Mouse (Mus musculus): ENCODE data around the gene Egln3. TPM values are rescaled to one million over a fixed set of nuclear protein-coding genes. Genes with fewer than 3 reads are reported as not detected.
A peak's percentile ranks its signal among the peaks of the same experiment; 100 is the strongest.

Egln3 gene
- polyA plus RNA-seq, 1 experiment from 2014 or later, result 5.6 TPM

DNA sequence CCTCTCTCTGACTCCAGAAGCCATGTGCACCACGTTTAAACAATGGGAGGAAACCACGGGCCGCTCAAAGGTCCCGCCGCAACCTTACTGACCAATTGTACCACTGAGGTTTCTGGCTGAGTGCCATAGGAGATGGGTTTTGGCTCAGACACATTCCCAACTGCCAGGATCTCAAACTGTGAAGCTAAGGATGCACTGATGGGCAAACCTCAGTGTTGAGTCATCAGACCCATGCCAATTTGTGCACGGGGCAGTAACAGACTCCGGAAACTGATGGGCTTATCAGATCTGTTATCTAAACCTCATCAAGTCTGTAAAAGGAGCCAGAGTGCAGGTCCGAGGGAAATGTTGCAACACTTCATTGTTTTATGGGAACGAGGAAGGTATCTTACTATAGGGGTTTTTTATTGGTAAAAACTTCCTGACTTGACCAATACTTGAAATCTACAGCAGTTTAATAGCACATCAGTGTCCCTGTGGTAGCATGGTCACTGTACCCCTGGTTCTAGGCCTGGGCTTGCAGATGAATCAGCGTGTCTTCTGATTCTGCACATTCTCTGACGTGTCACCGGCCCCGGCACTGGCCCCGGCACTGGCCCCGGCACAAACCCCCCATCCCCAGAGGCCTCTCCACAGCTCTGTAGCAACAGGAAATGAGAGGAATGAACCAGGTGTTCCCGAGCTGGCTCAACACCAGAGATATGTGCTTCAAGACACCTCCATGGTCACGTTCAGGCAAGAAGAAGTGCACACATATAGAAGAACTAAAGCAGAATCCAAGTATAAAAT lies 15.7 kb downstream of the Egln3 start:
- Histone ChIP-seq H3K36me3 (ENCODE audit: control insufficient read depth, insufficient read depth, low read length) (no peaks in the 10 kb centered on the region), H3K4me2 (ENCODE audit: low read length) (no peak overlapping the region), H3K27me3 (ENCODE audit: control insufficient read depth, insufficient read depth, low read length) (no peaks in the 10 kb centered on the region; the same call in 1 of the 2 replicates), H3K9ac (replicated peaks; ENCODE audit: low read length) (no peak overlapping the region), H3K4me1 (ENCODE audit: control insufficient read depth, insufficient read depth, low read length) (peaks cover 19% of the 10 kb centered on the region), H3K27ac (replicated peaks; ENCODE audit: low read depth, low read length) (no peak overlapping the region), H3K9me3 (ENCODE audit: control insufficient read depth, low read length) (no peaks in the 10 kb centered on the region), H3K4me3 (replicated peaks; ENCODE audit: low read depth, low read length) (no peak overlapping the region)
- WGBS, result 85% methylated on average over 17 of the region's 17 CpGs
- no peak for ATAC-seq (ENCODE audit: low FRiP score, low TSS enrichment)
- DNase-seq, result no peak

- no peaks in the 10 kb centered on the region for H3K9me3 ChIP-seq (ENCODE audit: control insufficient read depth, low read length)
- H3K36me3 ChIP-seq (ENCODE audit: control insufficient read depth, insufficient read depth, low read length), result no peaks in the 10 kb centered on the region
- peaks cover 13% of the 10 kb centered on the region for H3K4me1 ChIP-seq (ENCODE audit: control insufficient read depth, insufficient read depth, low read length)
- H3K27ac ChIP-seq (replicated peaks; ENCODE audit: low read depth, low read length), result no peak overlapping the region
- DNase-seq (no peak), ATAC-seq (ENCODE audit: low FRiP score, low TSS enrichment) (no peak)
- no peak overlapping the region for H3K4me2 ChIP-seq (ENCODE audit: low read length)
- H3K4me3 ChIP-seq (replicated peaks; ENCODE audit: low read depth, low read length), result no peak overlapping the region
- 48% methylated on average over 14 of the region's 14 CpGs for WGBS
- no peak overlapping the region for H3K9ac ChIP-seq (replicated peaks; ENCODE audit: low read length)
- H3K27me3 ChIP-seq (ENCODE audit: control insufficient read depth, insufficient read depth, low read length), result no peaks in the 10 kb centered on the region; the same call in 1 of the 2 replicates
These were observed 16.6 kb downstream of the Egln3 start for GRCm38 (mm10) chr12:54186926-54187623.

GRCm38 (mm10) chr12:54184264-54184663 lies 19.4 kb downstream of the Egln3 start:
- DNase-seq (no peak), ATAC-seq (ENCODE audit: low FRiP score, low TSS enrichment) (no peak)
- Histone ChIP-seq H3K27me3 (ENCODE audit: control insufficient read depth, insufficient read depth, low read length) (no peaks in the 10 kb centered on the region; the same call in 1 of the 2 replicates), H3K27ac (replicated peaks; ENCODE audit: low read depth, low read length) (no peak overlapping the region), H3K9ac (replicated peaks; ENCODE audit: low read length) (no peak overlapping the region), H3K4me1 (ENCODE audit: control insufficient read depth, insufficient read depth, low read length) (no peaks in the 10 kb centered on the region), H3K4me3 (replicated peaks; ENCODE audit: low read depth, low read length) (no peak overlapping the region), H3K4me2 (ENCODE audit: low read length) (no peak overlapping the region), H3K36me3 (ENCODE audit: control insufficient read depth, insufficient read depth, low read length) (no peaks in the 10 kb centered on the region), H3K9me3 (ENCODE audit: control insufficient read depth, low read length) (no peaks in the 10 kb centered on the region)
- WGBS, result 92% methylated on average over 7 of the region's 7 CpGs

DNA sequence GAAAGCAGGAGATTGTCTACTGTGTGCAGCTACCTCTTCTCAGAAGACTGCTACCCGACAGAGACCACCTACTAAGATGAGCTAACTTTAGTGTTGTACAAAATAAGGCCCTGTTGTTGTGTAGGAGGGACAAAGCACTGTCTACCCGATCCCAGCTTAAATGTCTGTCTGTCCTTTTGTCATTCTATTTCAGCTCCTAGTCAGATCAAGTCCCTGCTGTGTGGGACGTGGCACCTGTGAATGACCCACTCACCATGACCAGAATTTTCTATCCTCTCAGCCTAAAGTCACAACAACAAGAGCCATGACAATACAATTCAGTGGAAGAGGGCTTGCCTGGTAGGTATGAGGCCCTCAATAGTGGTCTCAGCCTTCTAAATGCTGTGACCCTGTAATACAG lies 25.3 kb downstream of the Egln3 start:
- Histone ChIP-seq H3K27me3 (ENCODE audit: control insufficient read depth, insufficient read depth, low read length) (no peaks in the 10 kb centered on the region), H3K4me1 (ENCODE audit: control insufficient read depth, insufficient read depth, low read length) (no peaks in the 10 kb centered on the region), H3K4me3 (replicated peaks; ENCODE audit: low read depth, low read length) (no peak overlapping the region), H3K9me3 (ENCODE audit: control insufficient read depth, low read length) (no peaks in the 10 kb centered on the region), H3K4me2 (ENCODE audit: low read length) (no peak overlapping the region), H3K27ac (replicated peaks; ENCODE audit: low read depth, low read length) (no peak overlapping the region), H3K36me3 (ENCODE audit: control insufficient read depth, insufficient read depth, low read length) (no peaks in the 10 kb centered on the region), H3K9ac (replicated peaks; ENCODE audit: low read length) (no peak overlapping the region)
- DNase-seq (no peak), ATAC-seq (ENCODE audit: low FRiP score, low TSS enrichment) (no peak)
- WGBS, result 39% methylated on average over 3 of the region's 3 CpGs

GRCm38 (mm10) chr12:54168786-54169185 lies 34.9 kb downstream of the Egln3 start:
- DNase-seq (no peak), ATAC-seq (ENCODE audit: low FRiP score, low TSS enrichment) (no peak)
- H3K9me3 ChIP-seq (ENCODE audit: control insufficient read depth, low read length), result no peaks in the 10 kb centered on the region
- H3K4me2 ChIP-seq (ENCODE audit: low read length), result no peak overlapping the region
- peaks cover 7% of the 10 kb centered on the region; the same call in 1 of the 2 replicates for H3K4me1 ChIP-seq (ENCODE audit: control insufficient read depth, insufficient read depth, low read length)
- H3K27me3 ChIP-seq (ENCODE audit: control insufficient read depth, insufficient read depth, low read length), result 0 out of 2 replicates have a peak, but pooled peaks cover 4% of the 10 kb centered on the region
- H3K27ac ChIP-seq (replicated peaks; ENCODE audit: low read depth, low read length), result no peak overlapping the region
- WGBS, result 74% methylated on average over 4 of the region's 4 CpGs
- H3K9ac ChIP-seq (replicated peaks; ENCODE audit: low read length), result no peak overlapping the region
- no peak overlapping the region for H3K4me3 ChIP-seq (replicated peaks; ENCODE audit: low read depth, low read length)
- no peaks in the 10 kb centered on the region for H3K36me3 ChIP-seq (ENCODE audit: control insufficient read depth, insufficient read depth, low read length)

DNA sequence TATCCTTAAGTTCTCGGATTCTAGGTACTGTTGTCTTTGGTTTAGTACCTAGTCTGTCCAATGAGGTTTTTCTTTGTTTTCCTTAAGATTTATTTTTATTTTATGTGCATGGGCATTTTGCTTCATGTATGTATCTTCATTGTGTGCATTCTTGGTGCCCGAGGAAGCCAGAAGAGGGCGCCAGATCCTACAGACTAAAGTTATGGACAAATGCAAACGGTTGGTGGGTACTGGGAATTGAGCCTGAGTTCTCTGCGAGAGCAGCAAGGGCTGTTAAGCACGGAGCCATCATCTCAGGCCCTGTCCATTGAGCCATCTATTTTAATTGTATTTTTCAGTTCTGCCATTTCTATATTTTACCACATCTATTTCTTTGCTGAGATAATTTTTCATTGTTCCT lies 35.9 kb downstream of the Egln3 start:
- no peak for DNase-seq
- H3K27ac ChIP-seq (replicated peaks; ENCODE audit: low read depth, low read length), result no peak overlapping the region
- H3K4me1 ChIP-seq (ENCODE audit: control insufficient read depth, insufficient read depth, low read length), result peaks cover 7% of the 10 kb centered on the region; the same call in 1 of the 2 replicates
- no peak overlapping the region for H3K4me3 ChIP-seq (replicated peaks; ENCODE audit: low read depth, low read length)
- H3K36me3 ChIP-seq (ENCODE audit: control insufficient read depth, insufficient read depth, low read length), result no peaks in the 10 kb centered on the region
- 88% methylated on average over 6 of the region's 6 CpGs for WGBS
- no peak for ATAC-seq (ENCODE audit: low FRiP score, low TSS enrichment)
- H3K9ac ChIP-seq (replicated peaks; ENCODE audit: low read length), result no peak overlapping the region
- H3K4me2 ChIP-seq (ENCODE audit: low read length), result no peak overlapping the region
- H3K27me3 ChIP-seq (ENCODE audit: control insufficient read depth, insufficient read depth, low read length), result peaks cover 4% of the 10 kb centered on the region; the same call in 1 of the 2 replicates
- no peaks in the 10 kb centered on the region for H3K9me3 ChIP-seq (ENCODE audit: control insufficient read depth, low read length)

DNA sequence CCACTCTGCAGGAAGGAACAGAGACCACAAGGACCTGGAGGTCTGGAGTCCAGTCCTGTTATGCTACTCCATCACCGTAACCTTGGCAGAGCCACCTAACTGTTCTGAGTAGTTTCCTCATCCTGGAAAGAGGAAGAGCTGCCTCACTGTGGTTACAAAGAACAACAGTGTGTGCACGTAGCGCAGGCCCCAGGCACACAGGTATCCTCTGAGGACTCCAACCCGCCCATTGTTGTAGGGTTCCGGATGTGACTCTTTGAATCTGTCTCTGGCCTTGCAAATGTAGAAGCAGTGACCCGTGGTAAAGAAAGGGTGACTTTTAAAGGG lies 39.0 kb downstream of the Egln3 start:
- peak; percentile 19 for DNase-seq
- WGBS, result 13% methylated on average over 6 of the region's 6 CpGs
- no peak for ATAC-seq (ENCODE audit: low FRiP score, low TSS enrichment)
- H3K9me3 ChIP-seq (ENCODE audit: control insufficient read depth, low read length), result no peaks in the 10 kb centered on the region
- H3K27ac ChIP-seq (replicated peaks; ENCODE audit: low read depth, low read length), result no peak overlapping the region
- H3K4me3 ChIP-seq (replicated peaks; ENCODE audit: low read depth, low read length), result no peak overlapping the region
- no peak overlapping the region for H3K4me2 ChIP-seq (ENCODE audit: low read length)
- H3K9ac ChIP-seq (replicated peaks; ENCODE audit: low read length), result no peak overlapping the region
- peaks cover 14% of the 10 kb centered on the region; the same call in 1 of the 2 replicates for H3K4me1 ChIP-seq (ENCODE audit: control insufficient read depth, insufficient read depth, low read length)
- peaks cover 6% of the 10 kb centered on the region; the same call in 1 of the 2 replicates for H3K27me3 ChIP-seq (ENCODE audit: control insufficient read depth, insufficient read depth, low read length)
- H3K36me3 ChIP-seq (ENCODE audit: control insufficient read depth, insufficient read depth, low read length), result no peaks in the 10 kb centered on the region

DNA sequence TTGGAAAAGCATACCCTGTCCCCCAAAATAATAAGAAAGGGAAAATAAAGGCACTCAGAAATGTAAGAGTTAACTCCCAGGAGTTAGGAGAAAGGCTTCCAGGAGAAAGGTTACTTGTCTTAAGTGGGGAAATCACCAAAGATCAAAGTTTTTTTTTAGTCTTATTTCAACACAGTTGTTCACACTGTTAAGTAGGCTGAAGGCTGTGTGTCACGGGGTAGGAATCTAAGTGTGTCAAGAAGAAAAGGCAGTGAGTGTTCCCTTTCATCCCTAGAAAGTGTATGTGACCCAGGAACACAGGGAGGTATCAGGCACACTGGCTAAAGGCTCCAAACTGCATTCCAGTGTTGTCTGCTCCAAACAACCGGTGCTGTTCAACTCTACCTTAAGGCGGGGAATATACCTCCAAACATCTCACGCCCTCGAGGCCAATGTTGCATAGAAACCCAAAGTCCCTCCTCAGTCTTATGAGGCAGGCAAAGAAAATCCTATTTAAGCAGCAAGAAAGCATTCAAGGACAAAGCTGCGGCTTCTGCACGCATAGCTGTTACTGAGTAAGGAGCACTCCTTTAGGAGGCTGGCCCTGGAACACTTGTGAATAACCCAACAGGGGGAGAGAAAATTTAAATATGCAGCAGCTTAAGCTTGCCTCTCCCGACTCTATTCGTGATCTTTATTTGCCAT lies 39.5 kb downstream of the Egln3 start:
- WGBS, result 6% methylated on average over 9 of the region's 9 CpGs
- ATAC-seq (ENCODE audit: low FRiP score, low TSS enrichment) (no peak), DNase-seq (peak; percentile 56)
- Histone ChIP-seq H3K36me3 (ENCODE audit: control insufficient read depth, insufficient read depth, low read length) (no peaks in the 10 kb centered on the region), H3K4me1 (ENCODE audit: control insufficient read depth, insufficient read depth, low read length) (peaks cover 14% of the 10 kb centered on the region; the same call in 1 of the 2 replicates), H3K4me3 (replicated peaks; ENCODE audit: low read depth, low read length) (no peak overlapping the region), H3K4me2 (ENCODE audit: low read length) (no peak overlapping the region), H3K9me3 (ENCODE audit: control insufficient read depth, low read length) (no peaks in the 10 kb centered on the region), H3K27ac (replicated peaks; ENCODE audit: low read depth, low read length) (no peak overlapping the region), H3K27me3 (ENCODE audit: control insufficient read depth, insufficient read depth, low read length) (peaks cover 6% of the 10 kb centered on the region; the same call in 1 of the 2 replicates), H3K9ac (replicated peaks; ENCODE audit: low read length) (no peak overlapping the region)

All from midbrain, embryonic 14.5 days (tissue).